Mouse (Mus musculus) liver, embryonic 12.5 days (tissue): ENCODE measurements around the gene Dhtkd1. TPM values are rescaled to one million over a fixed set of nuclear protein-coding genes. Genes with fewer than 3 reads are reported as not detected.
"Not testable (repeated sequence)": the region's sequence is repeated elsewhere in the genome, so short reads cannot be mapped to it uniquely, and the experiment has no call there.

Experiments used
- ATAC-seq: fragments of 200-750 bp; cut with Nextera tagmentation; 2 replicates; pipeline ENCODE4 v1.8.0; 2017; ENCODE audit warnings: moderate number of reproducible peaks, mild to moderate bottlenecking, moderate library complexity
- H3K27ac ChIP-seq: fragments of 300-500 bp; sonication (generic); 2 replicates; pipeline ENCODE4 v1.5.1; 2016; ENCODE audit warnings: mild to moderate bottlenecking
- H3K27me3 ChIP-seq: fragments of 300-500 bp; sonication (generic); replicated peaks from 2 replicates; pipeline ENCODE4 v1.6.1; 2016; ENCODE audit warnings: mild to moderate bottlenecking, moderate library complexity
- H3K36me3 ChIP-seq: fragments of 300-500 bp; sonication (generic); 2 replicates; pipeline ENCODE4 v1.6.1; 2016; ENCODE audit warnings: mild to moderate bottlenecking, moderate library complexity
- H3K4me1 ChIP-seq: fragments of 300-500 bp; sonication (generic); 2 replicates; pipeline ENCODE4 v1.6.1; 2016
- H3K4me2 ChIP-seq: fragments of 300-500 bp; sonication (generic); 2 replicates; pipeline ENCODE4 v1.6.1; 2016; ENCODE audit warnings: mild to moderate bottlenecking, moderate library complexity
- H3K4me3 ChIP-seq: fragments of 300-500 bp; sonication (generic); 2 replicates; pipeline ENCODE4 v1.5.1; 2016; ENCODE audit warnings: mild to moderate bottlenecking, moderate library complexity
- H3K9ac ChIP-seq: fragments of 300-500 bp; sonication (generic); 2 replicates; pipeline ENCODE4 v1.6.1; 2016; ENCODE audit warnings: mild to moderate bottlenecking, moderate library complexity
- H3K9me3 ChIP-seq: fragments of 300-500 bp; sonication (generic); replicated peaks from 2 replicates; pipeline ENCODE4 v1.6.1; 2016; ENCODE audit warnings: mild to moderate bottlenecking, moderate library complexity
- WGBS: fragments of 180-500 bp; shearing (Covaris S2); methylation state at CpG from one replicate; pipeline ENCODE4 v1.1.7; 2016; ENCODE audit not compliant: insufficient replicate concordance; 5-methylcytosine and 5-hydroxymethylcytosine counted together
- polyA plus RNA-seq: library from polyadenylated mRNA; unstranded; fragments of >200 nt; fragmentation: Nextera tagmentation; extraction: Ambion mirVana; gene quantifications from 2 replicates; pipeline ENCODE4 v1.2.1, GENCODE M21; 2016

Gene Dhtkd1
- 2.3 and 3.1 TPM in 2 replicates for polyA plus RNA-seq

DNA sequence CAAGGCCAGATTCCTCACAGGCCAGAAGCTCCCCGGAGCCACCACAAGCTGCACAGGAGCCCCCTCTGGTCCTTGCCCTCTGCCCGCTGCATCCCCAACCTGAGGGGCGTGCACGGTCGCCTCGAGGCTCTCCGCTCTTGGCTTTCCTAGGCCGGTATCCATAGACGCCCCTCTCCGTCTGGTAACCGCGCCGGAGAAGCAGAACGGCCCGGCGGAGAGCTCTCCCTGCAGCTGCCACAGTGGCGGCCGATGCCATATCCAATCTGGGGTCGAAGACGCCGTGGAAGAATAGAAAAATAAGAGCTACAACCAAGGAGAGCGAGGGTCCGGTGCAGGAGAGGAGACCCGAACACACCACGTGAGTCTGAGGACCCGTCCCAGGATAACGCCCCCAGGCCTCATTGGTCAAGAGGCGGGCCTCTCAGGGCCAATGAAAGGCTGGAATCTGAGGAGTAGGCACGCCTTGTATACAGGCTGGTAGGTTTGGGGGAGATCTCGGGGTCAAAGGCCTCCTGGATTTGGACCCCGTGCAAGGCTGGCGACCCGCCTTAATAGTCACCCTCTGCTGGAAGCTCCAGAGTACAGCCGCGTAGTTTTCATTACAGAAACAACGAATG is at the start of gene Dhtkd1:
TSS of gene Dhtkd1 (minus strand) at position 377 of the 617 bp plus-strand sequence.
- H3K36me3 ChIP-seq = no peaks in the 10 kb centered on the region
- peak within 1 kb of the TSS; percentile 94 for H3K4me2 ChIP-seq
- H3K27ac ChIP-seq = peak within 1 kb of the TSS; percentile 54; the same call in 1 of the 2 replicates
- ATAC-seq = peak; percentile 88
- H3K9me3 ChIP-seq = no peaks in the 10 kb centered on the region
- peak within 1 kb of the TSS; percentile 69 for H3K4me3 ChIP-seq
- WGBS = under 1% methylated on average over 36 of the region's 36 CpGs
- H3K4me1 ChIP-seq = peaks cover 72% of the 10 kb centered on the region
- H3K27me3 ChIP-seq = no peaks in the 10 kb centered on the region
- H3K9ac ChIP-seq = peak within 1 kb of the TSS; percentile 73

DNA sequence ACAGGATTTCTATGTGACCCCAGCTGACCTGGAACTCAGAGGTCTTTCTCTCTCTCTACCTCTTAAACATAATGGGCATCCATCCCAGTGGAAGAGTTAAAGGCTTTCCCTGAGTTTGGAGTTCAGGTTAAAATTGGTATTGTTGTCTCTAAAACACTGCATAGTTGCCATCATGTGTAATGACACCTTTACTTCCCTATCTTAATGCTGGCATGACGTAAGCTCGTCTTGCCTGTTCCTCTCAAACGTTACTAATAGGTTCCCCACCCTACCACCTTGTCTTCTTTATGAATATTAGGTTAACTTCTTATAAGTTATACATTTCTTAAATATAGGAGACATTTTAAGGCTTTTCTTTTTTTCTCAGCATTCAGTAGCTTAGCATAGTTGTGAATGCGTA is 34.9 kb upstream of the Dhtkd1 start:
- WGBS = 83% methylated on average over 4 of the region's 4 CpGs
- H3K4me1 ChIP-seq = no peaks in the 10 kb centered on the region
- H3K4me3 ChIP-seq = no peak overlapping the region
- no peak overlapping the region for H3K27ac ChIP-seq
- H3K9ac ChIP-seq = no peak overlapping the region
- ATAC-seq = no peak
- H3K9me3 ChIP-seq = no peaks in the 10 kb centered on the region
- H3K4me2 ChIP-seq = no peak overlapping the region
- no peaks in the 10 kb centered on the region for H3K27me3 ChIP-seq
- H3K36me3 ChIP-seq = peaks cover 70% of the 10 kb centered on the region

DNA sequence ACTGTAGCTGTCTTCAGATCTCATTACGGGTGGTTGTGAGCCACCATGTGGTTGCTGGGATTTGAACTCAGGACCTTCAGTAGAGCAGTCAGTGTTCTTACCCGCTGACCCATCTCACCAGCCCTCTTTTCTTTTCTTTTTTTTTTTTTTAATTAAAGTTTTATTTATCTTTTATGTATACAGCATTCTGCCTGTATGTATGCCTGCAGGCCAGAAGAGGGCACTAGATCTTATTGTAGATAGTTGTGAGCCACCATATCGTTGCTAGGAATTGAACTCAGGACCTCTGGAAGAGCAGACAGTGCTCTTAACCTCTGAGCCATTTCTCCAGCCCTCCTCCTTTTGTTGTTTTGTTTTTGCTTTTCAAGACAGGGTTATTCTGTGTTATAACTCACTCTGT is 28.0 kb upstream of the Dhtkd1 start:
- peaks cover 30% of the 10 kb centered on the region for H3K36me3 ChIP-seq
- H3K9ac ChIP-seq, H3K27me3 ChIP-seq, H3K9me3 ChIP-seq, H3K4me3 ChIP-seq, ATAC-seq, H3K4me1 ChIP-seq, H3K4me2 ChIP-seq, H3K27ac ChIP-seq: not testable (repeated sequence)
- 84% methylated on average over 3 of the region's 3 CpGs for WGBS

DNA sequence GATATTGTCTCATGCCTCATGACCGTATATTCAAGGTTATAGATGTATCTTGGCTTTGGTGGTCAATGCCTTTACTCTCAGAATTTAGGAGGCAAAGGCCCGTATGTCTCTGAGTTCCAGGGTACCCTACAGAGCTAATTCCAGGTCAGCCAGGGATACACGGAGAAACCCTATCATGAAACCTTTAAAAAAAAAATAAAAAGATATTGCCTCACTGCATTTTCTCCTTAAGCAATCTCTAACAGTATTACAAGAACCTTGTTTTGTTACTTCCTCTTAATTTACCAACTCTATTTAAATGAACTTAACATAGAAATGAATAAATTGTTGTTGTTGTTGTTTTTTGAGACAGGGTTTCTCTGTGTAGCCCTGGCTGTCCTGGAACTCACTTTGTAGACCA is 23.4 kb upstream of the Dhtkd1 start:
- ATAC-seq = no peak
- WGBS = 78% methylated on average over 3 of the region's 3 CpGs
- H3K4me3 ChIP-seq = no peak overlapping the region
- H3K36me3 ChIP-seq = peaks cover 48% of the 10 kb centered on the region
- no peak overlapping the region for H3K4me2 ChIP-seq
- no peaks in the 10 kb centered on the region for H3K9me3 ChIP-seq
- no peak overlapping the region for H3K9ac ChIP-seq
- no peaks in the 10 kb centered on the region for H3K27me3 ChIP-seq
- no peak overlapping the region for H3K27ac ChIP-seq
- H3K4me1 ChIP-seq = no peaks in the 10 kb centered on the region

DNA sequence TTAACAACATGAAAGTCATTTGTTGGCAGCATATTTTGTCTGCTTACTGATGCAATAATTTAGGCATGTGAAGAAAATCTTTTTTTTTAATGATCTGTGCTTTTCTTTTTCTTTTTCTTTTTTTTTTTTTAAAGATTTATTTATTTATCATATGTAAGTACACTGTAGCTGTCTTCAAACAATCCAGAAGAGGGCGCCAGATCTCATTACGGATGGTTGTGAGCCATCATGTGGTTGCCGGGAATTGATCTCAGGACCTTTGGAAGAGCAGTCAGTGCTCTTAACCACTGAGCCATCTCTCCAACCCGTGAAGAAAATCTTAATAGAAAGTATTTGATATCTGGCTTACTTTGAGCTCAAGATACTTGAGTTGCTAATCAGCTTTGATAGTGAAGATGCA is 21.1 kb upstream of the Dhtkd1 start:
- H3K27me3 ChIP-seq, H3K27ac ChIP-seq, H3K4me2 ChIP-seq, H3K4me1 ChIP-seq, H3K9me3 ChIP-seq, H3K4me3 ChIP-seq, H3K9ac ChIP-seq, ATAC-seq: not testable (repeated sequence)
- 79% methylated on average over 4 of the region's 4 CpGs for WGBS
- H3K36me3 ChIP-seq = peaks cover 62% of the 10 kb centered on the region

DNA sequence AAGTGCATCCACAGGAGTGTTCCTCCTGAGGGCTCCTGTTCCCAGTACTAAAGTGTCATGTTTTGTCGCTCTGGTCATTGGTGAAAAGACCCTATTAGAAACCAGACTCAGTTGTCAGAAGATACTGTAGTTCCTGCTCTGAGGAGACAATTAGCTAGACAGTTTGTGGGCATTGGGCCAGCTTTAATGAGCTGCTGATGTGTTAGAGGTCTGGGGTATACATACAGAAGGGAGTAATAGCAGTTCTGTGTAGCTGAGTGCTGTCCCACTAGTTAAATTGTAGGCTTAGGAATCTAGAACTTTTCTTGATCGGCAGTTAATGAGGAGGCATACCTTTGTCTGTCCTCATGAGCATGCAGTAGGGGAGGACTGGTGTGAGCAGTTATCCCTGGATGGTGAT is 19.7 kb upstream of the Dhtkd1 start:
- Histone ChIP-seq H3K27ac (no peak overlapping the region), H3K27me3 (no peaks in the 10 kb centered on the region), H3K4me2 (no peak overlapping the region), H3K4me1 (no peaks in the 10 kb centered on the region), H3K9ac (no peak overlapping the region), H3K4me3 (no peak overlapping the region), H3K9me3 (no peaks in the 10 kb centered on the region), H3K36me3 (peaks cover 74% of the 10 kb centered on the region)
- WGBS = 91% methylated on average over 2 of the region's 2 CpGs
- ATAC-seq = no peak

DNA sequence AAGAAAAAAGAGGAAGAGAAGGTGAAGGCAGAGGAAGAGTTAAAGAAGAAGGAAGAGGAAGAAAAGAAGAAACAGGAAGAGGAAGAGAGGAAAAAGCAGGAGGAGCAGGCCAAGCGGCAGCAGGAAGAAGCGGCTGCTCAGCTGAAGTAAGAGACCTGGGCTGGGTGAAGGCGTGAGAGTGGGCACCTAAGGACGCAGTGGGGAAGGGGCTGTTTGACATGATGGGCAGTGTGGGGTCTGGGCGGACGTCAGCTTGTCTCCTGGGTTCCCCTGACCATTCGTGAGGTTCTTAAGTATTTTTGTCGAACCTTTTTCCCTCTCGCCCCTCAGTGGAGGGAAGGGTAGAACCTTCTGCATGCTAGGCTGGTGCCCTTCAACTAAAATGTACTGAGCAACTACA is 15.1 kb upstream of the Dhtkd1 start:
- Histone ChIP-seq H3K9ac (no peak overlapping the region), H3K9me3 (no peaks in the 10 kb centered on the region), H3K4me3 (no peak overlapping the region), H3K27me3 (no peaks in the 10 kb centered on the region), H3K4me1 (peaks cover 19% of the 10 kb centered on the region), H3K36me3 (peaks cover 54% of the 10 kb centered on the region), H3K27ac (no peak overlapping the region), H3K4me2 (no peak overlapping the region)
- WGBS = 88% methylated on average over 9 of the region's 9 CpGs
- ATAC-seq = no peak

DNA sequence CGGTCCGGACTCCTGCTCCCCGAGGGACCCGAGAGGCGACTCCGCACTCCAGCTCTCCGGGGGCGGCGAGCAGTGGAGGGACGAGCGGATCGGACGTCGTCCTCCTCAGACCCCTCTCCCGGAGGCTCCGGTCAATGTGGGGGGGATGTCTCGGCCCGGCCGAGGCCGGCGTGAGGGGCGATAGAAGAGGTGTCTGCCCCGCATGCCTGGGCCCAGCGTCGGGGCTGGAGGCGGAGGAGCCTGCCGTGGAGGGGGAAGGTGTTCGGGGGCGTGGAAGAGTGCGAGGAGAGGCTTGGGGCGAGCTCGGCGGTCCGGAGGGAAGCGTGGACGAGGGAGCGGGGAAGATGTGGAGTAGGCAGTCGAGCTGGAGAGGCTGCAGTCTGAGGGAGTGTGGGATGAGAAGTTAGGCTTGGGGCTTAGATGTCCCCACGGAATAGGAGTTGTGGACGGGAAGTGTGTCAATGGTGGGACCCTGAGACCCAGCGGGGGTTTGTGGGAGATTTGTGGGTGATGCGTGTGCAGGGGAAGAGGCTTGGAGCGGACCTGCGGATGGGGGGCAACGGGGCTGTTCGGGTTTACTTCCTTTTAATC is 9.1 kb upstream of the Dhtkd1 start:
- Histone ChIP-seq H3K9me3 (no peaks in the 10 kb centered on the region), H3K27ac (peak overlapping the region; percentile 89), H3K9ac (peak overlapping the region; percentile 96), H3K4me2 (peak overlapping the region; percentile 90), H3K4me1 (peaks cover 46% of the 10 kb centered on the region), H3K27me3 (no peaks in the 10 kb centered on the region), H3K36me3 (peaks cover 3% of the 10 kb centered on the region; the same call in 1 of the 2 replicates), H3K4me3 (peak overlapping the region; percentile 99)
- WGBS = under 1% methylated on average over 46 of the region's 46 CpGs
- ATAC-seq = peak; percentile 62

DNA sequence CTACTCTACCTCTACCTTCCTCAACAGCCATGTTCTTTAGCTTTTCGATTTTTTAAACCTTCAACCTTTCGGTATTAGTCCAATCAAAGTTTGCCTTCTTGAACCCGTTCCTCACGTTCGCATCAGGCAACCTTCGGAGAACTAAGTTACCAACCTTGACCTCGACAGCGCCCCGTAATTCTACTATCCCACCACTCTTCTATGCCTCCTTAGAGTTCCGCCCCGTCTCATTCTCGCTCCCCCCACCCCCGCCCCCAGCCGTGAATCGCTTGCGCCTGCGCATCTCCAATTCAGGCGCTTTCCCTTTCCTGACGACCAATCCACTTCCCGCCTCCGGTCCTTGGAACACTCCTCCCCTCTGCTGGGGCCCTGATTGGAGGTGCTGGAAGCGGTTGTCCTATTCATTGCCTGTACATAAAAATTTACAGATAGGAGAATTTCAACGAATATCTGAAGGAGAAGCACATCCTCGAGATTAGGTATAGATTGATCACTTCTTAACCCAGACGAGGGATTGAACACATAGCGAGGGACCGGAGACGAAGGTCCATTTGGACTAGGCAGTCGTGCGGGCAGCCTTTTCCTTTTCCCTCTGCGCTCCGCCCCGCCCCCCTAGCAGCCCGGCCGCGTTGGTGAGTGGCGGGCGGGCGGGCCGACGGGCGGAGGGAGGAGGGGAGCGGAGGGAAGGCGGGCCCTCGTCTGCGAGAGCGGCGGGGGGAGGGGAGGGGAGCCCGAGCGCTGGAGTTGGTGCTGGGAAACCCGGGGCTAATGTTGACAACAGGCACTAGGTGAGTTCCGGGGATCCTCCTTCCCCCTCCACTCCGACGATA is 8.4 kb upstream of the Dhtkd1 start, which contains the start of gene Upf2:
TSS of gene Upf2 (plus strand) at position 704 of the 830 bp plus-strand sequence.
- under 1% methylated on average over 41 of the region's 54 CpGs for WGBS
- Histone ChIP-seq H3K9me3 (no peaks in the 10 kb centered on the region), H3K9ac (peak within 1 kb of the TSS; percentile 96), H3K27me3 (no peaks in the 10 kb centered on the region), H3K36me3 (peaks cover 3% of the 10 kb centered on the region; the same call in 1 of the 2 replicates), H3K4me3 (peak within 1 kb of the TSS; percentile 99), H3K4me2 (peak within 1 kb of the TSS; percentile 90), H3K27ac (peak within 1 kb of the TSS; percentile 89), H3K4me1 (peaks cover 53% of the 10 kb centered on the region)
- ATAC-seq = peak; percentile 93

DNA sequence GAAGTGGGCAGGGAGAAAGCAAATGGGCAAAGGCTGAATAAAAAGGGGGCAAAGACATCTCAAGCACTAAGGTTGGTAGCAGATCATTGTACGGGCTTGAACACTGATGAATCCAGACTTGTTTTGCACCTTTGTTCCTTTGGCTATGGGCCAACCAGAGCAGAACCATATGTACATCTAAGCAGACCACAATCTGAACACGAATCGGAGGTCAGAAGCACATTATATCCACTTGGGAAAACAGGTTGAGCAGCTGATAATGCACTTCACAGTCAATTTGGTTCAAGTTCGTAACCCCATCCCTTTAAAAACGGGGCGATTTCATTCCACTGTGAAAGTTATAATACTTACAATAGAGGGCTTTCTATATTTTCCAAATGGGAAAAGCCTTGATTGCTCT is 7.7 kb upstream of the Dhtkd1 start:
- Histone ChIP-seq H3K27ac (peak overlapping the region; percentile 71), H3K27me3 (no peaks in the 10 kb centered on the region), H3K9me3 (no peaks in the 10 kb centered on the region), H3K4me3 (peak overlapping the region; percentile 99), H3K36me3 (peaks cover 3% of the 10 kb centered on the region; the same call in 1 of the 2 replicates), H3K9ac (peak overlapping the region; percentile 76), H3K4me2 (peak overlapping the region; percentile 90), H3K4me1 (peaks cover 56% of the 10 kb centered on the region)
- ATAC-seq = no peak
- WGBS = 5% methylated on average over 6 of the region's 6 CpGs

DNA sequence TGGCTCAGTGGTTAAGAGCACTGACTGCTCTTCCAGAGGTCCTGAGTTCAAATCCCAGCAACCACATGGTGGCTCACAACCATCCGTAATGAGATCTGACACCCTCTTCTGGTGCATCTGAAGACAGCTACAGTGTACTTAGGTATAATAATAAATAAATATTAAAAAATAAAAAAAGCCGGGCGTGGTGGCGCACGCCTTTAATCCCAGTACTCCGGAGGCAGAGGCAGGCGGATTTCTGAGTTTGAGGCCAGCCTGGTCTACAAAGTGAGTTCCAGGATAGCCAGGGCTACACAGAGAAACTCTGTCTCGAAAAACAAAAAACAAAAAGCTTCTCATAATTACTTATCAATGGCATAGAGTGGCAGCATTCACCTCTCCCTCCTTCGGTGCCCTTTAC is 7.2 kb upstream of the Dhtkd1 start:
- peak overlapping the region; percentile 99 for H3K4me3 ChIP-seq
- peak overlapping the region; percentile 76 for H3K9ac ChIP-seq
- not testable (repeated sequence) for H3K27me3 ChIP-seq, H3K9me3 ChIP-seq, H3K36me3 ChIP-seq, ATAC-seq
- WGBS = 86% methylated on average over 9 of the region's 9 CpGs
- H3K4me2 ChIP-seq = peak overlapping the region; percentile 90
- peaks cover 59% of the 10 kb centered on the region for H3K4me1 ChIP-seq
- peak overlapping the region; percentile 71; the same call in 1 of the 2 replicates for H3K27ac ChIP-seq

DNA sequence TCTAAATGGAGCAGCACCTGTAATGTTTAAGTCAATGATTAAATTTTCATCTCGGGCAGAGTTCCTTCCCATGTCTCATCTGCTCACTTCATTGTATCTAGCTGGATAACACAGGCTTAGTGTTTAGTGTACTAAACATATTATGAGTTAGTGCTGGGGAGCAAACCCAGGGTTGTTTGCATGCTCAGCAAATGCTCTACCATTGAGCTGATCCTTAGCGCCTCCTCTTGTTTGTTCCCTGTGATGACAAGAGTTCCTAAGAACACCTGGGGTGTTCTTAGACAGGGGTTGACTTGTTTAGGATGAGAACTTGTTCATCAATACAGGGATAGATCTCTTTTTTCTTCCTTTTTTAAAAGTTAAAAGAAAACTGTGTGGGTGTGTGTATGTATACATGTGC is 6.4 kb upstream of the Dhtkd1 start:
- Histone ChIP-seq H3K9me3 (no peaks in the 10 kb centered on the region), H3K9ac (no peak overlapping the region), H3K27me3 (no peaks in the 10 kb centered on the region), H3K36me3 (peaks cover 3% of the 10 kb centered on the region; the same call in 1 of the 2 replicates), H3K4me2 (no peak overlapping the region), H3K4me3 (no peak overlapping the region), H3K4me1 (peaks cover 63% of the 10 kb centered on the region), H3K27ac (peak overlapping the region; percentile 12; the same call in 1 of the 2 replicates)
- WGBS = 83% methylated on average over 2 of the region's 2 CpGs
- no peak for ATAC-seq
